Mouse (Mus musculus): ENCODE results near the gene Mfn1. TPM values are rescaled to one million over a fixed set of nuclear protein-coding genes. Genes with fewer than 3 reads are reported as not detected.
A peak's percentile ranks its signal among the peaks of the same experiment; 100 is the strongest.

The Mfn1 gene
- polyA plus RNA-seq, 3 experiments from 2014 or later, result 10.9 to 15.6 (median 13.2) TPM

- peak; percentile 76 for ATAC-seq
These were observed 18.7 kb upstream of the Mfn1 start for GRCm38 (mm10) chr3:32510375-32511190.

GRCm38 (mm10) chr3:32511191-32511550, 18.1 kb upstream of the Mfn1 start:
- no peak for ATAC-seq

GRCm38 (mm10) chr3:32512686-32513284, 16.5 kb upstream of the Mfn1 start:
- no peak for ATAC-seq

GRCm38 (mm10) chr3:32513528-32513927, 15.7 kb upstream of the Mfn1 start:
- ATAC-seq, result no peak

GRCm38 (mm10) chr3:32527181-32527580, 2.1 kb upstream of the Mfn1 start:
- ATAC-seq, result no peak

- no peak for ATAC-seq
These were observed 776 bp downstream of the Mfn1 start for GRCm38 (mm10) chr3:32530041-32530440.

- ATAC-seq, result no peak
These were observed 6.4 kb downstream of the Mfn1 start for GRCm38 (mm10) chr3:32535692-32536091.

- no peak for ATAC-seq
These were observed 8.3 kb downstream of the Mfn1 start for GRCm38 (mm10) chr3:32537556-32537955.

GRCm38 (mm10) chr3:32538091-32538490, 8.8 kb downstream of the Mfn1 start:
- no peak for ATAC-seq

GRCm38 (mm10) chr3:32553061-32553460, 23.8 kb downstream of the Mfn1 start:
- ATAC-seq, result no peak

GRCm38 (mm10) chr3:32563401-32563800, 34.1 kb downstream of the Mfn1 start:
- ATAC-seq, result no peak

GRCm38 (mm10) chr3:32573086-32573485, 43.8 kb downstream of the Mfn1 start:
- no peak for ATAC-seq

- no peak for ATAC-seq
These were observed 44.6 kb downstream of the Mfn1 start for GRCm38 (mm10) chr3:32573881-32574280.

GRCm38 (mm10) chr3:32575151-32575550, 45.9 kb downstream of the Mfn1 start:
- no peak for ATAC-seq

- no peak for ATAC-seq
These were observed 49.5 kb downstream of the Mfn1 start for GRCm38 (mm10) chr3:32578772-32579171.

GRCm38 (mm10) chr3:32580738-32581137, 51.5 kb downstream of the Mfn1 start:
- no peak for ATAC-seq

GRCm38 (mm10) chr3:32581911-32582310, 52.6 kb downstream of the Mfn1 start:
- no peak for ATAC-seq

- ATAC-seq, result no peak
These were observed 54.2 kb downstream of the Mfn1 start for GRCm38 (mm10) chr3:32583489-32583888.

GRCm38 (mm10) chr3:32586274-32586673, 57.0 kb downstream of the Mfn1 start:
- no peak for ATAC-seq

GRCm38 (mm10) chr3:32595080-32595479, 65.8 kb downstream of the Mfn1 start:
- no peak for ATAC-seq

GRCm38 (mm10) chr3:32599328-32599727, 70.1 kb downstream of the Mfn1 start:
- ATAC-seq, result no peak

GRCm38 (mm10) chr3:32601055-32601454, 71.8 kb downstream of the Mfn1 start:
- no peak for ATAC-seq

GRCm38 (mm10) chr3:32609233-32609632, 80.0 kb downstream of the Mfn1 start:
- no peak for ATAC-seq

GRCm38 (mm10) chr3:32610560-32610959, 81.3 kb downstream of the Mfn1 start:
- ATAC-seq, result no peak
